Mouse (Mus musculus): Measurements from ENCODE around the gene Lrwd1.

GRCm38 (mm10) chr5:136091927-136092326, 43.9 kb downstream of the Lrwd1 start:
- TF ChIP-seq POLR2A (IDR thresholded peaks at IDR 0.05; ENCODE audit: borderline replicate concordance, extremely low read depth, low read depth, low read length), result no peak
- TF ChIP-seq CTCF (IDR thresholded peaks at IDR 0.05; ENCODE audit: insufficient read depth, low read length), result no peak

Data from lung, adult 2 months (tissue).